In genomic region chr11:71751174-71751611, GRCm38 (mm10) we compare ENCODE assay signal across 8 mouse cellular contexts. TPM values are rescaled to one million over a fixed set of nuclear protein-coding genes. Genes with fewer than 3 reads are reported as not detected.
DNase-seq lines count a peak whose midpoint lies in the region; ATAC-seq lines count a peak whose summit lies in the region.

No protein-coding gene starts in this region.

- ATAC-seq in intestine, embryonic 16.5 days = 0 out of 2 replicates have a peak, but pooled peaks have one; percentile 28

- no peak overlapping the region for H3K27ac ChIP-seq in intestine, embryonic 16.5 days (ENCODE audit: low read length)

- no peaks in the 10 kb centered on the region for H3K4me1 ChIP-seq in intestine, embryonic 16.5 days (ENCODE audit: control insufficient read depth, insufficient read depth, low read length)

- H3K4me3 ChIP-seq in intestine, embryonic 16.5 days (ENCODE audit: low read length) = peak overlapping the region; percentile 53

- peak overlapping the region; percentile 92 for H3K4me2 ChIP-seq in intestine, embryonic 16.5 days (ENCODE audit: low read depth, low read length)

- peaks cover 28% of the 10 kb centered on the region for H3K27me3 ChIP-seq in intestine, embryonic 16.5 days (replicated peaks; ENCODE audit: control insufficient read depth, insufficient read depth, low read length)

- no peaks in the 10 kb centered on the region for H3K9me3 ChIP-seq in intestine, embryonic 16.5 days (ENCODE audit: control insufficient read depth, low read length)

- no peaks in the 10 kb centered on the region for H3K36me3 ChIP-seq in intestine, embryonic 16.5 days (ENCODE audit: control insufficient read depth, insufficient read depth, low read length)

- under 1% methylated on average over 41 of the region's 41 CpGs for WGBS in intestine, embryonic 16.5 days

- DNase-seq in cerebellum, adult 8-10 months = peak; percentile 55
- no peak for DNase-seq in cerebellum, adult 11-12 months
- peak; percentile 27 to 68 for DNase-seq in spleen, postnatal 4 days (ENCODE audit: low spot score in 2 of 2)
- DNase-seq in spleen, adult 18-20 months = no peak
- DNase-seq in lung, postnatal 25 days (ENCODE audit: low spot score) = peak; percentile 14
- DNase-seq in thymus, postnatal 10 days (ENCODE audit: low spot score in 2 of 2) = peak; percentile 74 to 76
- no peak for DNase-seq in c-Kit-positive CD71-positive TER-119-positive erythroid progenitor cells, embryonic 14.5 days (ENCODE audit: low spot score)

- H3K9ac ChIP-seq in intestine, embryonic 16.5 days (ENCODE audit: low read depth, low read length) = peak overlapping the region; percentile 57

RNA-seq across cellular contexts. Expression of gene Wscd1, which starts 1.5 kb away (rescaled TPM):
- 2.9 and 3.0 TPM in 2 replicates for polyA plus RNA-seq in intestine, embryonic 16.5 days (2015; fragmentation: Nextera tagmentation; extraction: Ambion mirVana)

Comparison
In these comparisons a context has a peak if more than half of its experiments do, and no peak if none do; other contexts are left out.
1. DNase-seq: peak in cerebellum, adult 8-10 months (single experiment), spleen, postnatal 4 days (2 of 2), lung, postnatal 25 days (single experiment) and thymus, postnatal 10 days (2 of 2); none in cerebellum, adult 11-12 months (single experiment), spleen, adult 18-20 months (0 of 2) and c-Kit-positive CD71-positive TER-119-positive erythroid progenitor cells, embryonic 14.5 days (single experiment).